Mouse (Mus musculus): ENCODE data around the gene Cd248.

- TF ChIP-seq POLR2A (IDR thresholded peaks at IDR 0.05; ENCODE audit: borderline replicate concordance, extremely low read depth, insufficient read depth, insufficient read length, poor library complexity, severe bottlenecking) = no peak
- TF ChIP-seq CTCF (IDR thresholded peaks at IDR 0.05; ENCODE audit: borderline replicate concordance, extremely low read depth, insufficient read depth, insufficient read length) = no peak
Measured at GRCm38 (mm10) chr19:5039301-5040114, 28.4 kb upstream of the Cd248 start.

Measured in brain, embryonic 14.5 days (tissue).